Mouse (Mus musculus) heart, adult 8-10 months (tissue): ENCODE measurements at regions not wholly inside any gene's neighbourhood (a gene's known extent, or its start where the extent isn't known, plus 50 kb on each side); places are given as distances from the start of the nearest gene placed in this dataset.

Experiments
- DNase-seq: peaks from one replicate; pipeline ENCODE4 v3.0.0; 2022; ENCODE audit warnings: low spot score

- DNase-seq, result no peak
Measured at GRCm38 (mm10) chr9:120764663-120765062, 164.4 kb upstream of the Ctnnb1 start.

- DNase-seq, result no peak
Measured at GRCm38 (mm10) chr9:120765292-120765691, 163.7 kb upstream of the Ctnnb1 start.

GRCm38 (mm10) chr9:120766881-120767280 is 162.1 kb upstream of the Ctnnb1 start:
- DNase-seq, result no peak

GRCm38 (mm10) chr9:120767396-120767795 is 161.6 kb upstream of the Ctnnb1 start:
- no peak for DNase-seq

- DNase-seq, result no peak
Measured at GRCm38 (mm10) chr9:120769056-120769455, 160.0 kb upstream of the Ctnnb1 start.

- DNase-seq, result no peak
Measured at GRCm38 (mm10) chr9:120769679-120770078, 159.3 kb upstream of the Ctnnb1 start.

GRCm38 (mm10) chr9:120770886-120771285 is 158.1 kb upstream of the Ctnnb1 start:
- DNase-seq, result no peak

- peak; percentile 27 for DNase-seq
Measured at GRCm38 (mm10) chr9:120771896-120772530, 157.0 kb upstream of the Ctnnb1 start.

GRCm38 (mm10) chr9:120774251-120774650 is 154.8 kb upstream of the Ctnnb1 start:
- DNase-seq, result no peak

- no peak for DNase-seq
Measured at GRCm38 (mm10) chr9:120774772-120775171, 154.2 kb upstream of the Ctnnb1 start.

- no peak for DNase-seq
Measured at GRCm38 (mm10) chr9:120775721-120776120, 153.3 kb upstream of the Ctnnb1 start.

GRCm38 (mm10) chr9:120776456-120777001 is 152.5 kb upstream of the Ctnnb1 start:
- DNase-seq, result peak; percentile 64

GRCm38 (mm10) chr9:120777016-120777415 is 152.0 kb upstream of the Ctnnb1 start:
- no peak for DNase-seq

- DNase-seq, result peak; percentile 80
Measured at GRCm38 (mm10) chr9:120777501-120777900, 151.5 kb upstream of the Ctnnb1 start.

- DNase-seq, result peak; percentile 81
Measured at GRCm38 (mm10) chr9:120778423-120778822, 150.6 kb upstream of the Ctnnb1 start.

- DNase-seq, result no peak
Measured at GRCm38 (mm10) chr9:120794210-120794609, 134.8 kb upstream of the Ctnnb1 start.

- no peak for DNase-seq
Measured at GRCm38 (mm10) chr9:120796111-120796880, 132.7 kb upstream of the Ctnnb1 start.

- no peak for DNase-seq
Measured at GRCm38 (mm10) chr9:120797996-120798663, 130.9 kb upstream of the Ctnnb1 start.

GRCm38 (mm10) chr9:120798901-120799300 is 130.1 kb upstream of the Ctnnb1 start:
- no peak for DNase-seq

GRCm38 (mm10) chr9:120802646-120803045 is 126.4 kb upstream of the Ctnnb1 start:
- DNase-seq, result no peak

- peak; percentile 35 for DNase-seq
Measured at GRCm38 (mm10) chr9:120804760-120805294, 124.2 kb upstream of the Ctnnb1 start.
